Mouse (Mus musculus) C2C12 (cell line): ENCODE results near the gene Tefm.

Source experiments
- CEBPB ChIP-seq: IDR thresholded peaks from one replicate; pipeline ENCODE4 v1.6.1; 2011; ENCODE audit warnings: low read depth, mild to moderate bottlenecking, control low read depth, moderate library complexity
- CTCF ChIP-seq: IDR thresholded peaks from one replicate; pipeline ENCODE4 v1.5.1; 2011; ENCODE audit not compliant: control insufficient read depth, insufficient read depth, insufficient read length
- FOSL1 ChIP-seq: IDR thresholded peaks from one replicate; pipeline ENCODE4 v1.8.0; 2011; ENCODE audit warnings: mild to moderate bottlenecking, low read length; ENCODE audit not compliant: poor library complexity, insufficient read depth, severe bottlenecking
- MAX ChIP-seq: IDR thresholded peaks from one replicate; pipeline ENCODE4 v1.6.1; 2011; ENCODE audit warnings: mild to moderate bottlenecking, control low read depth
- MYOG ChIP-seq: IDR thresholded peaks from one replicate; pipeline ENCODE4 v1.6.1; 2011; ENCODE audit not compliant: control insufficient read depth, insufficient read length; ENCODE audit errors: extremely low read depth
- USF1 ChIP-seq: IDR thresholded peaks from one replicate; pipeline ENCODE4 v1.6.1; 2011; ENCODE audit warnings: low read depth, mild to moderate bottlenecking, control low read depth, moderate library complexity

DNA sequence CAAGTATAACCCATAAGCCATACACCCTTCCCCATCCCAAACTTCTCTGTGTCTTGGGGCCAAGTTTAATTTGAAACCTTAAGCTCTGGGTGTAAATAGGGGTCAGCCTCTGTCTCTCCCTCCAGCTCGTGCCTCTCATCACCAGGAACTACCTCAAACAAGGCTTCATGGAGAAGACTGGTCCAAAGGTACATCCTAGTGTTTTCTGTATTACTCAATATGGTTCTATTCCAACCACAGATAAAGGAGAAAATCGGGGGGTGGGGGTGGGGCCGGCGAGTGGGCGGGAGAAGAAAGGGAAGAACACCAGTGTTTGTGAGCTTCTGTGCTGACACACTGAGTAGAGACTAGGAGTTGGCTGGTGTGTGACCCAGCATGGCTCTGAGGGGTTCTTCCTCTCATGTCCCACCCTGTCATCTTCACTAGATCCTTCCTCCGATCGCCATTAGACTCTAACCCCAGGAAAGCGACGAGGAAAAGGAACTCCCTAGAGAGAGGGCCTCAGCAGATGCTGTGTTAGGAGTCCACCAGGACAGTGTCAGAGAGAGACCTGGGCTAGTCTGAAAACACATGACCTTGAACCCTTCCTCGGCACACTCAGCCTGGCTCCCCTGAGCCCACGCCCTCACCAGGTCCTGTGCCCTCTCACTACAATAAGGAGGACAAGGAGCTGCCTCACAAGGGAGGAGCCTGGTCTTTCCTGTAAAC lies 32.1 kb upstream of the Tefm start:
- TF ChIP-seq CTCF (no peak), MYOG (no peak), USF1 (no peak), MAX (no peak), CEBPB (no peak), FOSL1 (no peak)
